Mouse (Mus musculus): ENCODE measurements around the gene Dusp7. TPM values are rescaled to one million over a fixed set of nuclear protein-coding genes. Genes with fewer than 3 reads are reported as not detected.

Gene Dusp7
- polyA plus RNA-seq, 2 experiments = 73.0 to 130 TPM

DNA sequence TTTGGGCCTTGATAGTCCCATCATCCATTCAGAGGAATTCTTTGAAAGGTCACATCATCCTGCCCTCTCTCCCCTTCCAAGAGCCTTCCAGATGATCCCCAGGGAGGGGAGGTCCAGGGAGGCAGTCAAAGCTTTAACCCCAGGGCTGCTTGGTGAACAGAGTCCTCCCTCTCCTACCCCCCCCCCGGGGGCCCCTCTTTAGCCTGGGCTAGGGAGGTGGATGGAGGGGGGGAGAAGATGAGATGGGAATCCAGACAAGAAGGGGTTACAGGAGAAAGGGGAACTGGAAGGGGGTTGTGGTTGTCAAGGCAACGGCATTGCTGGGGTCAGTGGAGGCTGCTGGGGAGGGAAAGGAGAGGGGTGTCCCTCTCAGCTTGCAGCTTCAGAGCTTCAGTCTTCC, 52.2 kb downstream of the Dusp7 start:
- ATAC-seq (ENCODE audit: low FRiP score, low read depth) = peak; percentile 58
- WGBS = 3% methylated on average over 2 of the region's 2 CpGs
- H3K4me1 ChIP-seq (ENCODE audit: control insufficient read depth, insufficient read depth, low read length) = peaks cover 43% of the 10 kb centered on the region
- no peaks in the 10 kb centered on the region for H3K36me3 ChIP-seq (ENCODE audit: control insufficient read depth, insufficient read depth, low read length)
- H3K9ac ChIP-seq (ENCODE audit: low read depth, low read length, severe bottlenecking) = no peak overlapping the region
- H3K27ac ChIP-seq (replicated peaks; ENCODE audit: low read depth, low read length) = peak overlapping the region; percentile 20; the same call in 1 of the 2 replicates
- 0 out of 2 replicates have a peak overlapping the region, but pooled peaks have one; percentile 14 for H3K4me2 ChIP-seq (replicated peaks; ENCODE audit: low read depth, low read length, severe bottlenecking)
- no peaks in the 10 kb centered on the region for H3K27me3 ChIP-seq (ENCODE audit: control insufficient read depth, insufficient read depth, low read length)
- no peaks in the 10 kb centered on the region for H3K9me3 ChIP-seq (ENCODE audit: control insufficient read depth, low read length)
- H3K4me3 ChIP-seq (replicated peaks; ENCODE audit: low read length) = no peak overlapping the region
- peak; percentile 59 for DNase-seq (ENCODE audit: low spot score)
- no peak for TF ChIP-seq POLR2A (IDR thresholded peaks at IDR 0.05; ENCODE audit: borderline replicate concordance, extremely low read depth, insufficient read depth, insufficient read length)

DNA sequence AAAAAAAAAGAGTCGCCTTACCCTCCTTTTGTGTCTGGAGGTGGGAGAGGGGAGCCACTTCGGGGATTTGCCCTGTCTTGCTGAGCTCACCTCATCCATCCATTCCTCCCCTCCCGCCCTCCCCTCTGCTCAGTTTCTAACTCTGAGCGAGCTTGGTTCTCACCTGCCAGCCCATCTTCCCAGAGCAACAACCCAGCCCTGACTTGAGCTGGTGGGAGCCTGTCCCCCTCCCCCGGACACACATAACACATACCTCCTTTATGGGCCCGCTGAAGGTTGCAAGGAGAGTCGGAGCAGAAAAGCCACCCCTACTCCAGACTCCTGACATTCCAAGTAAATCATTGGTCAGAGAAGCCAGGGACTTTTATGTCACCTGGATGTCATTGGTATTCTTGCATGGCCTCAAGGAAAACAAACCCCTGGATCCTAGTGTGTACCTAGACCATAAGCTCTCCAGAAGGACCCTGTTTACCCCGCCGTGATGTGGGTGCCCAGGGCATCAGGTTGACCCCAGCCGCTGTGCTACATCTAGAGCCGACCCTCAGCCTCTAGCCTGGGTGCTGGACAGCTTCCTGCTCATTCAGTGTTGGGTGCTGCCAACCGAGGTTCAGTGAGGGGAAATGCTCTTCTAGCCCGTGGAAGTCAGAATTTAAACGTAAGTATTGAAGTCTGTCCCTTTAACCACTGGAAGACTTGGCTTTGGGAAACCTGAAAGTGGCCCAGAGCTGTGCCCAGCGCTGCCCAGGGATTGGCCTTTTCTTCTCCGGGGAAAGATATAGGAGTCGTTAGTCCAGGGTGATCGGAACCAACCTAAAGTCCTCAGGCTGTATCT, 52.8 kb downstream of the Dusp7 start:
- Histone ChIP-seq H3K27ac (replicated peaks; ENCODE audit: low read depth, low read length) (0 out of 2 replicates have a peak overlapping the region, but pooled peaks have one; percentile 20), H3K27me3 (ENCODE audit: control insufficient read depth, insufficient read depth, low read length) (no peaks in the 10 kb centered on the region), H3K9ac (ENCODE audit: low read depth, low read length, severe bottlenecking) (no peak overlapping the region), H3K36me3 (ENCODE audit: control insufficient read depth, insufficient read depth, low read length) (no peaks in the 10 kb centered on the region), H3K4me2 (replicated peaks; ENCODE audit: low read depth, low read length, severe bottlenecking) (peak overlapping the region; percentile 33), H3K9me3 (ENCODE audit: control insufficient read depth, low read length) (no peaks in the 10 kb centered on the region), H3K4me3 (replicated peaks; ENCODE audit: low read length) (no peak overlapping the region), H3K4me1 (ENCODE audit: control insufficient read depth, insufficient read depth, low read length) (peaks cover 43% of the 10 kb centered on the region)
- WGBS = 13% methylated on average over 18 of the region's 18 CpGs
- ATAC-seq (ENCODE audit: low FRiP score, low read depth) (peak; percentile 13; the same call in 1 of the 2 replicates), DNase-seq (ENCODE audit: low spot score) (no peak)
- no peak for TF ChIP-seq POLR2A (IDR thresholded peaks at IDR 0.05; ENCODE audit: borderline replicate concordance, extremely low read depth, insufficient read depth, insufficient read length)

DNA sequence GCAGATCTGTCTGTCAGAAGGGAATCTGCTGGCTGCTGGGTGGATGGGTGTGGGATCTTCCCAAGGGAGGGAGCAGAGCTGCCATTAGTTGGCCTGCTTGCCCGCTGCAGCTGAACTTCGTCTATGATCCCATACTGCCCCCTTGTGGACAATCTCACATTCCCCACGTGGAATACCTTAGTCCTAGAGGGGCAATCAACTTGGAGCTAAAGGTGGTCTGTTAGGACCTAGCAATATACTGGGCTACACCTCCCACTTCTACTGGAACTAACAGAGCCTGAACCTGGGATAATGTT, 53.4 kb downstream of the Dusp7 start:
- no peak for TF ChIP-seq POLR2A (IDR thresholded peaks at IDR 0.05; ENCODE audit: borderline replicate concordance, extremely low read depth, insufficient read depth, insufficient read length)
- H3K9ac ChIP-seq (ENCODE audit: low read depth, low read length, severe bottlenecking) = no peak overlapping the region
- H3K4me3 ChIP-seq (replicated peaks; ENCODE audit: low read length) = no peak overlapping the region
- H3K4me1 ChIP-seq (ENCODE audit: control insufficient read depth, insufficient read depth, low read length) = peaks cover 43% of the 10 kb centered on the region
- no peak overlapping the region for H3K27ac ChIP-seq (replicated peaks; ENCODE audit: low read depth, low read length)
- ATAC-seq (ENCODE audit: low FRiP score, low read depth) (peak; percentile 69), DNase-seq (ENCODE audit: low spot score) (peak; percentile 93)
- no peaks in the 10 kb centered on the region for H3K36me3 ChIP-seq (ENCODE audit: control insufficient read depth, insufficient read depth, low read length)
- H3K4me2 ChIP-seq (replicated peaks; ENCODE audit: low read depth, low read length, severe bottlenecking) = peak overlapping the region; percentile 33
- no peaks in the 10 kb centered on the region for H3K27me3 ChIP-seq (ENCODE audit: control insufficient read depth, insufficient read depth, low read length)
- WGBS = 0% methylated on average over 3 of the region's 3 CpGs
- H3K9me3 ChIP-seq (ENCODE audit: control insufficient read depth, low read length) = no peaks in the 10 kb centered on the region

Other genes starting within 250 kb of the Dusp7 start
- gene Glyctk, start 210.5 kb upstream of the Dusp7 start, polyA plus RNA-seq (2012; rRNA removed) = 3.5 and 4.9 TPM in 2 replicates
- 2.5 and 2.6 TPM in 2 replicates for gene Glyctk, start 210.5 kb upstream of the Dusp7 start, polyA plus RNA-seq (2014; fragmentation: Nextera tagmentation; extraction: Ambion mirVana)
- 104 and 122 TPM in 2 replicates for gene Wdr82, start 197.7 kb upstream of the Dusp7 start, polyA plus RNA-seq (2012; rRNA removed)
- 30.2 and 32.5 TPM in 2 replicates for gene Wdr82, start 197.7 kb upstream of the Dusp7 start, polyA plus RNA-seq (2014; fragmentation: Nextera tagmentation; extraction: Ambion mirVana)
- gene Ppm1m, start 168.9 kb upstream of the Dusp7 start, polyA plus RNA-seq (2012; rRNA removed) = 87.0 and 93.5 TPM in 2 replicates
- 39.2 and 48.3 TPM in 2 replicates for gene Ppm1m, start 168.9 kb upstream of the Dusp7 start, polyA plus RNA-seq (2014; fragmentation: Nextera tagmentation; extraction: Ambion mirVana)
- 69.2 and 76.3 TPM in 2 replicates for gene Twf2, start 165.5 kb upstream of the Dusp7 start, polyA plus RNA-seq (2012; rRNA removed)
- 62.4 and 65.6 TPM in 2 replicates for gene Twf2, start 165.5 kb upstream of the Dusp7 start, polyA plus RNA-seq (2014; fragmentation: Nextera tagmentation; extraction: Ambion mirVana)
- 0.96 and 0.99 TPM in 2 replicates for gene Tlr9, start 146.0 kb upstream of the Dusp7 start, polyA plus RNA-seq (2012; rRNA removed)
- 0.08 and 0.11 TPM in 2 replicates for gene Tlr9, start 146.0 kb upstream of the Dusp7 start, polyA plus RNA-seq (2014; fragmentation: Nextera tagmentation; extraction: Ambion mirVana)
- gene Alas1, start 120.0 kb upstream of the Dusp7 start, polyA plus RNA-seq (2012; rRNA removed) = 83.3 and 97.2 TPM in 2 replicates
- gene Alas1, start 120.0 kb upstream of the Dusp7 start, polyA plus RNA-seq (2014; fragmentation: Nextera tagmentation; extraction: Ambion mirVana) = 89.3 and 95.4 TPM in 2 replicates
- 20.1 and 25.9 TPM in 2 replicates for gene Poc1a, start 87.6 kb upstream of the Dusp7 start, polyA plus RNA-seq (2012; rRNA removed)
- gene Poc1a, start 87.6 kb upstream of the Dusp7 start, polyA plus RNA-seq (2014; fragmentation: Nextera tagmentation; extraction: Ambion mirVana) = 17.4 and 20.2 TPM in 2 replicates
- 946 and 1,047 TPM in 2 replicates for gene Rpl29, start 60.8 kb downstream of the Dusp7 start, polyA plus RNA-seq (2012; rRNA removed)
- gene Rpl29, start 60.8 kb downstream of the Dusp7 start, polyA plus RNA-seq (2014; fragmentation: Nextera tagmentation; extraction: Ambion mirVana) = 1,133 and 1,180 TPM in 2 replicates
- gene Acy1, start 69.7 kb downstream of the Dusp7 start, polyA plus RNA-seq (2012; rRNA removed) = 34.4 and 35.1 TPM in 2 replicates
- gene Acy1, start 69.7 kb downstream of the Dusp7 start, polyA plus RNA-seq (2014; fragmentation: Nextera tagmentation; extraction: Ambion mirVana) = 45.6 and 45.8 TPM in 2 replicates
- 54.5 and 64.6 TPM in 2 replicates for gene Abhd14b, start 78.8 kb downstream of the Dusp7 start, polyA plus RNA-seq (2012; rRNA removed)
- 41.2 and 44.6 TPM in 2 replicates for gene Abhd14b, start 78.8 kb downstream of the Dusp7 start, polyA plus RNA-seq (2014; fragmentation: Nextera tagmentation; extraction: Ambion mirVana)
- gene Abhd14a, start 79.0 kb downstream of the Dusp7 start, polyA plus RNA-seq (2012; rRNA removed) = 79.9 and 87.1 TPM in 2 replicates
- 69.5 and 74.0 TPM in 2 replicates for gene Abhd14a, start 79.0 kb downstream of the Dusp7 start, polyA plus RNA-seq (2014; fragmentation: Nextera tagmentation; extraction: Ambion mirVana)
- gene Pcbp4, start 84.7 kb downstream of the Dusp7 start, polyA plus RNA-seq (2012; rRNA removed) = 238 and 328 TPM in 2 replicates
- 88.0 and 92.7 TPM in 2 replicates for gene Pcbp4, start 84.7 kb downstream of the Dusp7 start, polyA plus RNA-seq (2014; fragmentation: Nextera tagmentation; extraction: Ambion mirVana)
- gene Gpr62, start 97.3 kb downstream of the Dusp7 start, polyA plus RNA-seq (2012; rRNA removed) = 0.47 and 0.70 TPM in 2 replicates
- 0.51 and 0.58 TPM in 2 replicates for gene Gpr62, start 97.3 kb downstream of the Dusp7 start, polyA plus RNA-seq (2014; fragmentation: Nextera tagmentation; extraction: Ambion mirVana)
- gene Rrp9, start 107.3 kb downstream of the Dusp7 start, polyA plus RNA-seq (2012; rRNA removed) = 44.2 and 52.3 TPM in 2 replicates
- gene Rrp9, start 107.3 kb downstream of the Dusp7 start, polyA plus RNA-seq (2014; fragmentation: Nextera tagmentation; extraction: Ambion mirVana) = 41.3 and 42.7 TPM in 2 replicates
- gene Parp3, start 108.3 kb downstream of the Dusp7 start, polyA plus RNA-seq (2012; rRNA removed) = 9.0 and 9.2 TPM in 2 replicates
- gene Parp3, start 108.3 kb downstream of the Dusp7 start, polyA plus RNA-seq (2014; fragmentation: Nextera tagmentation; extraction: Ambion mirVana) = 3.4 and 4.3 TPM in 2 replicates
- not detected in 2 replicates for gene Iqcf1, start 131.3 kb downstream of the Dusp7 start, polyA plus RNA-seq (2012; rRNA removed)
- gene Iqcf1, start 131.3 kb downstream of the Dusp7 start, polyA plus RNA-seq (2014; fragmentation: Nextera tagmentation; extraction: Ambion mirVana) = not detected in 2 replicates
- gene Iqcf5, start 145.9 kb downstream of the Dusp7 start, polyA plus RNA-seq (2012; rRNA removed) = not detected in 2 replicates
- gene Iqcf5, start 145.9 kb downstream of the Dusp7 start, polyA plus RNA-seq (2014; fragmentation: Nextera tagmentation; extraction: Ambion mirVana) = not detected in 2 replicates
- not detected in 2 replicates for gene Iqcf3, start 193.0 kb downstream of the Dusp7 start, polyA plus RNA-seq (2012; rRNA removed)
- gene Iqcf3, start 193.0 kb downstream of the Dusp7 start, polyA plus RNA-seq (2014; fragmentation: Nextera tagmentation; extraction: Ambion mirVana) = not detected in 2 replicates
- gene Iqcf4, start 202.4 kb downstream of the Dusp7 start, polyA plus RNA-seq (2012; rRNA removed) = not detected in 2 replicates
- gene Iqcf4, start 202.4 kb downstream of the Dusp7 start, polyA plus RNA-seq (2014; fragmentation: Nextera tagmentation; extraction: Ambion mirVana) = not detected in 2 replicates